Mouse (Mus musculus): Measurements from ENCODE around the gene Crtc2.
A peak's percentile ranks its signal among the peaks of the same experiment; 100 is the strongest.

DNA sequence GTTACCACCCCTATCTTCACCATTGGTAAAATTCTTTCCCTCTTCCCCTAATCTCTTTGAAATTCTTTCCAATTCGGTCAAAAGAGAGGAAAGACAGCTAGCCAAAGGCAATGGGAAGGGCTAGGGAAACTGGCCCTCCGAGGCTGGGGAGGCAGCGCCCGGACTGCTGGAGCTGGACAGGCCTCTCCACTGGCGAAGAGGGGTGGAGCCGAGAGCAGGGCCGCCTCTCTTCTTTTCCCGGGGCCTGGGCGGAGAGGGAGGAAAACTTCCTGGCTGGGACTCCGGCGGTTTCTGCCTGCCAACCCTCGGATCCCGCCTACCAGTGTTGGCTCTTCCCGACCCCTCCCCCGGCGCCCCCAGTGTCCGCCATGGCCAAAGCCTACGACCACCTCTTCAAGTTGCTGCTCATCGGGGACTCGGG, 33.4 kb upstream of the Crtc2 start:
- TF ChIP-seq CTCF (IDR thresholded peaks at IDR 0.05; ENCODE audit: insufficient read depth, low read length), result no peak
- TF ChIP-seq POLR2A (IDR thresholded peaks at IDR 0.05; ENCODE audit: borderline replicate concordance, extremely low read depth, low read depth, low read length), result peak; percentile 62; the same call in 1 of the 2 replicates
